Mouse (Mus musculus): Measurements from ENCODE around the gene Ppp2r5d. TPM values are rescaled to one million over a fixed set of nuclear protein-coding genes. Genes with fewer than 3 reads are reported as not detected.

Ppp2r5d gene
- polyA plus RNA-seq, 1 experiment from 2014 or later = 78.7 TPM

DNA sequence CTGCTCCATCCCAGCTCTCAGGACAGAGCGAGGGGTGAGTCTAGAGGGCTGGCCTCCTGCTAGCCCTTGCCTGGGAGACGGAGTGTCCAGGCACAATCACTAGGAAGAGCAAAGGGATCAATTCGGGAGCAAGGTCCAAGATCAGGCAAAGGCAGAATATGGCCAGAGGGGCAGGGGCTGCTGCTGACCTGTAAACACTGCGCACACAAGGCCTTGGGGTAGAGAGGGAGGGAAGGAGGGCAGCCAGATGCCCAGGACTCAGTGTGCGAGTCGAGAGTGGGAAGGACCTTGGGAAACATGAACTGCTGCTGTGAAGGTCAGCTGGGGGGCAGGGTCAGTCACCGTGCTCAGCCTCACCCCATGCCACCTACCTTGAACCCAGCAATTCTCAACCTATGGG lies 30.4 kb upstream of the Ppp2r5d start:
- H3K9ac ChIP-seq = no peak overlapping the region
- H3K27ac ChIP-seq (replicated peaks) = no peak overlapping the region
- H3K4me1 ChIP-seq (replicated peaks) = no peaks in the 10 kb centered on the region
- H3K36me3 ChIP-seq = peaks cover 42% of the 10 kb centered on the region
- no peak overlapping the region for H3K4me2 ChIP-seq
- H3K27me3 ChIP-seq = no peaks in the 10 kb centered on the region
- 0 out of 2 replicates have a peak, but pooled peaks have one; percentile 19 for ATAC-seq (ENCODE audit: low read depth)
- 89% methylated on average over 7 of the region's 7 CpGs for WGBS
- no peak overlapping the region for H3K4me3 ChIP-seq
- H3K9me3 ChIP-seq = no peaks in the 10 kb centered on the region

DNA sequence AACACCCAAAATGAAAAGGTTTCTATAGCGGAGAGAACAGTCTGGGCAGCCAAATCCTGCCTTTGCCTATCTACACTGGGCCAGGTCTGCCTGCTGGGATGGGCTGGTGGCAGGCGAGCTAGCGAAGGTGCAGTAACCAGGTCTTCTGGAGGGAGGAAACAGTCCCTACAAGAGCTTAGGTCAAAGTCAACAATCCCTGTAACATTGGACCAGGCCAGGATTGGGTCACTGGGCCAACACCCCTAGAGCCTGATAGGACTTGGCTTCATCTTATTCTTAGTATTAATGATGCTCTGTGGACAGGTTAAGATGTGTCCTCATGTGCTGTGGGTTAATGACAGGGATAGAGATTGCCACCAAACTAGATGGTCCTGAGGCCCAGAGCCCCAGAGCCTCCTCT lies 29.1 kb upstream of the Ppp2r5d start:
- no peak for ATAC-seq (ENCODE audit: low read depth)
- Histone ChIP-seq H3K9me3 (no peaks in the 10 kb centered on the region), H3K27ac (replicated peaks) (no peak overlapping the region), H3K4me3 (no peak overlapping the region), H3K4me1 (replicated peaks) (no peaks in the 10 kb centered on the region; the same call in 1 of the 2 replicates), H3K4me2 (no peak overlapping the region), H3K27me3 (peaks cover 7% of the 10 kb centered on the region), H3K36me3 (peaks cover 40% of the 10 kb centered on the region), H3K9ac (no peak overlapping the region)
- WGBS = 92% methylated on average over 3 of the region's 3 CpGs

GRCm38 (mm10) chr17:46728904-46729318 lies 24.0 kb upstream of the Ppp2r5d start, which contains the start of gene Gnmt:
Gnmt (minus strand) TSS chr17:46729168.
- ATAC-seq (ENCODE audit: low read depth) = no peak

DNA sequence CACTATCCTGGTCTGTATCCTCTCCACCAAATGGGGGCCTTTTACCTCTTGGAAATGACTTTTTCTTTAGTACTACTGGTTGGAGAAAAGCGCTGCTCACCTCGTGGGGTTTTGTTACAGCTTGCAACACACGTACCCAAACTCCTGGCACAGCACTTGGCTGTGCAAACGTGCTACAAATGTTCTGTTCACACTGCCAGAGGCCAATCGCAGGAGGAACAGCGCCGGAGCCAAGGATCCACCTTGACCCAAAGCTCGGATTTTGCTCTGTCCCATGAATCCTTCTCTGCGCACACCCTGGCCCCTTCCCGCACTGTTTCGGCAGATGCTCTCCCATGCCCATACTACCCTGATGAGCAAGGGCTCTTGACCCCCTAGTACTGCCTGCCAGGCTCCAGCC lies 23.6 kb upstream of the Ppp2r5d start:
- no peak for ATAC-seq (ENCODE audit: low read depth)
- Histone ChIP-seq H3K9ac (peak overlapping the region; percentile 51; the same call in 1 of the 2 replicates), H3K27me3 (peaks cover 19% of the 10 kb centered on the region), H3K9me3 (no peaks in the 10 kb centered on the region), H3K4me3 (no peak overlapping the region), H3K4me1 (replicated peaks) (no peaks in the 10 kb centered on the region; the same call in 1 of the 2 replicates), H3K36me3 (peaks cover 26% of the 10 kb centered on the region), H3K4me2 (0 out of 2 replicates have a peak overlapping the region, but pooled peaks have one; percentile 21), H3K27ac (replicated peaks) (no peak overlapping the region)
- WGBS = 49% methylated on average over 11 of the region's 11 CpGs

More at GRCm38 (mm10) chr17:46728904-46729318, 24.0 kb upstream of the Ppp2r5d start, which contains the start of gene Gnmt:
- H3K27me3 ChIP-seq = peaks cover 19% of the 10 kb centered on the region
- H3K4me2 ChIP-seq = peak within 1 kb of the TSS; percentile 21; the same call in 1 of the 2 replicates
- 24% methylated on average over 24 of the region's 24 CpGs for WGBS
- no peak within 1 kb of the TSS for H3K4me3 ChIP-seq
- peak within 1 kb of the TSS; percentile 51 for H3K9ac ChIP-seq
- H3K9me3 ChIP-seq = no peaks in the 10 kb centered on the region
- no peak within 1 kb of the TSS for H3K27ac ChIP-seq (replicated peaks)
- peaks cover 22% of the 10 kb centered on the region for H3K36me3 ChIP-seq
- H3K4me1 ChIP-seq (replicated peaks) = no peaks in the 10 kb centered on the region; the same call in 1 of the 2 replicates

- H3K27ac ChIP-seq (replicated peaks) = no peak overlapping the region
- no peaks in the 10 kb centered on the region for H3K9me3 ChIP-seq
- H3K9ac ChIP-seq = no peak overlapping the region
- WGBS = 41% methylated on average over 6 of the region's 6 CpGs
- H3K27me3 ChIP-seq = peaks cover 19% of the 10 kb centered on the region
- no peak overlapping the region for H3K4me2 ChIP-seq
- ATAC-seq (ENCODE audit: low read depth) = no peak
- H3K36me3 ChIP-seq = peaks cover 31% of the 10 kb centered on the region
- H3K4me3 ChIP-seq = no peak overlapping the region
- H3K4me1 ChIP-seq (replicated peaks) = no peaks in the 10 kb centered on the region; the same call in 1 of the 2 replicates
These were observed 23.1 kb upstream of the Ppp2r5d start for GRCm38 (mm10) chr17:46728021-46728420.

GRCm38 (mm10) chr17:46727271-46727670 lies 22.4 kb upstream of the Ppp2r5d start:
- no peak overlapping the region for H3K4me3 ChIP-seq
- H3K4me2 ChIP-seq = no peak overlapping the region
- no peak overlapping the region for H3K27ac ChIP-seq (replicated peaks)
- no peaks in the 10 kb centered on the region for H3K9me3 ChIP-seq
- no peak for ATAC-seq (ENCODE audit: low read depth)
- 88% methylated on average over 11 of the region's 11 CpGs for WGBS
- peaks cover 34% of the 10 kb centered on the region for H3K36me3 ChIP-seq
- H3K4me1 ChIP-seq (replicated peaks) = no peaks in the 10 kb centered on the region; the same call in 1 of the 2 replicates
- no peak overlapping the region for H3K9ac ChIP-seq
- H3K27me3 ChIP-seq = peaks cover 19% of the 10 kb centered on the region

DNA sequence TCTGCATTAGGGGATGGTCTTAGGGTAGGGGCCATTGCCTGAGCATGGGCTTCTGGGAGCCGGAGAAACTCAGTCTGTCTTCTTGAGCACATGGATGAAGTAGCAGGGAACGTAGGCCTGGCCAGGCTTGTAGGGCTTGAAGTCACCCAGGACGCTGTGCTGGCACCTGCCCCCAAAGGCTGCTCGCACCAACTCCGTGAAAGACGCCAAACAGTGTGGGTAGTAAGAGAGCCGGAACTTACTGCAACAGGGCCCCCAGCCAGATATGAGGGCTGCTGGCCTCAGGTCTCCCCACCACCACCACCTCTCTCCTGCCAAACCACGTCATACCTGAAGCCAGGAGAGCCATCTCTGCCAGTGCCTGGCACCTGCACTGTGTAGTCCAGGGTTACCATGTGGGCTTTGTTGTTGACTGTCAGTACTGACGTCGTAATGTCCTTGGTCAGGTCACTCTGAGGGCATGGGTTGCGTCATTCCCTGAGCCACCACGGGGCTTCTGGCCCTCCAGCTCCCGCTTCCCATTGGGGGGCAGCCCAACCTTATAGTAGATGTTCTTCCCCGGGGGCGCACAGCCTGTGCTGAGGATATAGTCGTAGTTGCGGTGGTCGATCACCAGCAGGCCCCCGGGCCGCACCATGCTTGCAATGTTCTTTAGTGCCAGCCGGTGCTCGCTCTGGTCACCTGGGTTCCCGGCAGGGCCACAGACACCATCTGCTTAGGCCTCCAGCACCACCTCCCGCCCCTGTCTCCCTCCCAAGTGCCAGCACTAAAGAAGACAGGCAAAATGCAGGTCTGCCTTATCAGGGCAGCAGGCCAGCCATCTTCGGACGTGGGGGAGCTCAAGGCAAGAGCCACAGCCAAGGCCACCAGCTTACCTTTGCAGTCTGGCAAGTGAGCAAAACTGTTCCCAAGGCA lies 21.1 kb upstream of the Ppp2r5d start:
- ATAC-seq (ENCODE audit: low read depth) = no peak
- Histone ChIP-seq H3K4me3 (no peak overlapping the region), H3K9ac (no peak overlapping the region), H3K36me3 (peaks cover 47% of the 10 kb centered on the region), H3K9me3 (no peaks in the 10 kb centered on the region), H3K27me3 (peaks cover 19% of the 10 kb centered on the region), H3K27ac (replicated peaks) (no peak overlapping the region), H3K4me2 (no peak overlapping the region), H3K4me1 (replicated peaks) (no peaks in the 10 kb centered on the region; the same call in 1 of the 2 replicates)
- WGBS = 91% methylated on average over 26 of the region's 26 CpGs

DNA sequence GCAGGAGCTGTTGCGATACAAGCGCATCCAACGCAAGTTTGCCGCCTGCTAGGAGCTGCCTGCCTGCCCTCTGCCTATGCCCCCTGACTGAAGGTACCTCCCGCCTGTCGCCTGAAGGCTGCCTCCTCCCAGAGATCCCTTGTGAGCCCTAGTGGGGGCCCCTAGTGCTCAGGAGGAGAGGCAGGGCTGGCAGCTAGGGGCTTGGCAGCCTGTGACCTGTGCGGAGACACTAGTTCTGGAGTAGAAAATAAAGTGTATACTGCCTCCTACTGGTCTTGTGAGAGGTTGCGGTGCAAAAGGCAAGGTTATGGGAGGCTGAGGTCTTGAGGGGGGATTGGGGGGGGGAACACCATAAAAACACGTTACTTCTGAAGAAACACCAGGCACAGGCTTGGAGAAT lies 20.4 kb upstream of the Ppp2r5d start:
- Histone ChIP-seq H3K4me1 (replicated peaks) (no peaks in the 10 kb centered on the region; the same call in 1 of the 2 replicates), H3K36me3 (peaks cover 54% of the 10 kb centered on the region), H3K9ac (no peak overlapping the region), H3K4me3 (no peak overlapping the region), H3K4me2 (no peak overlapping the region), H3K27me3 (peaks cover 19% of the 10 kb centered on the region), H3K27ac (replicated peaks) (no peak overlapping the region), H3K9me3 (no peaks in the 10 kb centered on the region)
- no peak for ATAC-seq (ENCODE audit: low read depth)
- 48% methylated on average over 9 of the region's 9 CpGs for WGBS

DNA sequence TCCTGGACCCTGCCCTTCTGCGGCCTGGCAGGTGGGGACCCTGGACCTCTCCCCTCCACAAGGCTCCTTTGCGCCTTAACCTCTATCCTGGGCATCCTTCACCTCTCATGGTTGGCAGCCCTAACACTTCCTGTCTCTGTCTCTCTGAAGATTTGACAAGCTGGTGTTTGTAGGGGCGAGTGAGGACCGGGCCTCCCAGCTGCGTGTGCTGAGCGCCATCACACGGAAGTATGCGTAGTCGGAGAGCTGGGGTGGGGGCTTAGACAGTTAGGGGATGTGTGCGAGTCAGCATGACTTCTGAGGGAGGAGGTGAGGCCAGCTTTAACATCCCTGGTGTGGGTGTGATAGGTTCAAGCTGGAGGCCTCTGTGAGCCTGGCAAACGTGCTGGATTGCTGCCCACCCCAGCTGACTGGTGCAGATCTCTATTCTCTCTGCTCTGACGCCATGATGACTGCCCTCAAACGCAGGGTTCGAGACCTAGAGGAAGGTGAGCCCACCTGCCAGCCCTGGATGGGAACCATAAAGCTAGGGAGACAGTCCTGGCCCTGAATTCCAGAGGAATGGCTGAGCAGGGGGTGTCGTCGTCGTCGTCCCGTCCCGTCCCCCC lies 19.7 kb upstream of the Ppp2r5d start:
- no peak overlapping the region for H3K9ac ChIP-seq
- peaks cover 54% of the 10 kb centered on the region for H3K36me3 ChIP-seq
- H3K4me2 ChIP-seq = no peak overlapping the region
- H3K27ac ChIP-seq (replicated peaks) = no peak overlapping the region
- no peak overlapping the region for H3K4me3 ChIP-seq
- ATAC-seq (ENCODE audit: low read depth) = no peak
- 80% methylated on average over 20 of the region's 20 CpGs for WGBS
- H3K27me3 ChIP-seq = peaks cover 18% of the 10 kb centered on the region
- no peaks in the 10 kb centered on the region; the same call in 1 of the 2 replicates for H3K4me1 ChIP-seq (replicated peaks)
- H3K9me3 ChIP-seq = no peaks in the 10 kb centered on the region

DNA sequence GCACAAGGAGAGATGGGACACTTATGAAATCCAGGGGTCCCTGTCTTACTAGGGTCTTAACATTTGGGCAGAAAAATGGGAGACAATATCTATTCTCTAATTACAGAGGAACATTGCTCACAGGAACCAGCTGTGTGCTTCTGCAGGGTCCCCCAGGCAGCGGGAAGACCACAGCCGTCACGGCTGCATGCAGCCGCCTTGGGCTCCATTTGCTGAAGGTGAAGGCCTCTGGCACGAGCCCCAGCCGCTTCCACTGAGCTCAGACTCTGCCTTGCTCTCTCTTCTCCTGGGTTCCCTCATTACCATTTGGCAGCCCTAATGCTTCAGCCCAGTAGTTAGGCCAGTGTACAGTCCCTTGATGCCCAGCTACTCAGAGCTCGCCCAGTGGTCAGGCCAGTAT lies 16.2 kb upstream of the Ppp2r5d start:
- Histone ChIP-seq H3K27me3 (no peaks in the 10 kb centered on the region), H3K36me3 (peaks cover 58% of the 10 kb centered on the region), H3K9ac (no peak overlapping the region), H3K27ac (replicated peaks) (no peak overlapping the region), H3K4me1 (replicated peaks) (no peaks in the 10 kb centered on the region), H3K9me3 (no peaks in the 10 kb centered on the region), H3K4me2 (no peak overlapping the region), H3K4me3 (no peak overlapping the region)
- WGBS = 88% methylated on average over 7 of the region's 7 CpGs
- no peak for ATAC-seq (ENCODE audit: low read depth)

GRCm38 (mm10) chr17:46714756-46715481 lies 10.0 kb upstream of the Ppp2r5d start:
- H3K4me1 ChIP-seq (replicated peaks) = peaks cover 21% of the 10 kb centered on the region
- no peak overlapping the region for H3K4me3 ChIP-seq
- no peak overlapping the region for H3K27ac ChIP-seq (replicated peaks)
- no peaks in the 10 kb centered on the region for H3K27me3 ChIP-seq
- WGBS = 95% methylated on average over 11 of the region's 11 CpGs
- H3K36me3 ChIP-seq = peaks cover 36% of the 10 kb centered on the region
- no peak for ATAC-seq (ENCODE audit: low read depth)
- no peaks in the 10 kb centered on the region for H3K9me3 ChIP-seq
- H3K9ac ChIP-seq = no peak overlapping the region
- no peak overlapping the region for H3K4me2 ChIP-seq
